Mouse (Mus musculus) forebrain, embryonic 12.5 days (tissue): ENCODE data around the gene Vmn2r103. TPM values are rescaled to one million over a fixed set of nuclear protein-coding genes. Genes with fewer than 3 reads are reported as not detected.

ENCODE experiments used
- ATAC-seq: fragments of 200-750 bp; cut with Nextera tagmentation; 2 replicates; pipeline ENCODE4 v1.8.0; 2017; ENCODE audit warnings: moderate TSS enrichment; ENCODE audit not compliant: low FRiP score
- H3K27ac ChIP-seq: fragments of 300-500 bp; sonication (generic); 2 replicates; pipeline ENCODE4 v1.5.1; 2016; ENCODE audit warnings: mild to moderate bottlenecking
- H3K27me3 ChIP-seq: fragments of 300-500 bp; sonication (generic); 2 replicates; pipeline ENCODE4 v1.6.1; 2016; ENCODE audit warnings: mild to moderate bottlenecking
- H3K36me3 ChIP-seq: fragments of 300-500 bp; sonication (generic); replicated peaks from 2 replicates; pipeline ENCODE4 v1.6.1; 2016; ENCODE audit warnings: mild to moderate bottlenecking
- H3K4me1 ChIP-seq: fragments of 300-500 bp; sonication (generic); 2 replicates; pipeline ENCODE4 v1.6.1; 2016
- H3K4me2 ChIP-seq: fragments of 300-500 bp; sonication (generic); 2 replicates; pipeline ENCODE4 v1.6.1; 2016; ENCODE audit warnings: mild to moderate bottlenecking, moderate library complexity
- H3K4me3 ChIP-seq: fragments of 300-500 bp; sonication (generic); replicated peaks from 2 replicates; pipeline ENCODE4 v1.5.1; 2016; ENCODE audit warnings: mild to moderate bottlenecking
- H3K9ac ChIP-seq: fragments of 300-500 bp; sonication (generic); 2 replicates; pipeline ENCODE4 v1.6.1; 2016; ENCODE audit warnings: mild to moderate bottlenecking
- H3K9me3 ChIP-seq: fragments of 300-500 bp; sonication (generic); 2 replicates; pipeline ENCODE4 v1.6.1; 2016
- WGBS: fragments of 180-500 bp; shearing (Covaris S2); methylation state at CpG from one replicate; pipeline ENCODE4 v1.1.7; 2016; 5-methylcytosine and 5-hydroxymethylcytosine counted together
- polyA plus RNA-seq: library from polyadenylated mRNA; unstranded; fragments of >200 nt; fragmentation: Nextera tagmentation; extraction: Ambion mirVana; gene quantifications from 2 replicates; pipeline ENCODE4 v1.2.1, GENCODE M21; 2016

The Vmn2r103 gene
- polyA plus RNA-seq: not detected in 2 replicates

DNA sequence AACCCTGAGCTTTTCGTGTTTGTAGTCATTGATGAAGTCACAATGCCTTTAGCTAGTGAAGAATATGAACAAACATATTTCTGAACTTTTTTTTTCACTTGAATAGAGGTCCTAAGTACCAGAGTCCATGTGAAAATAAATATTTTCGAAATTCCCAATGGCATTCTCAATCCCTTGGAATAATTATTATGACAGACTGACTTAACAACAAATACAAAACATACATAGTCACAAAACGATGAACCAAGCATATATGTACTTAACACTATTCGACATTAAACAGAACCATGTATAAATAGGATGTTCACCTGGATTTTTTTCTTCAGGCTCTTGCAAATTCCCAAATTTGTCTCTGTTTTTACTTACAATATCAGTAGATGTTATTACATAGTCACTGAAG, at the start of gene Vmn2r103:
Gene Vmn2r103, plus strand, starts transcription at position 301 of the 400 bp plus-strand sequence.
- Histone ChIP-seq H3K4me2 (no peak within 1 kb of the TSS), H3K27me3 (no peaks in the 10 kb centered on the region), H3K9ac (no peak within 1 kb of the TSS), H3K9me3 (no peaks in the 10 kb centered on the region), H3K36me3 (no peaks in the 10 kb centered on the region), H3K4me1 (no peaks in the 10 kb centered on the region), H3K27ac (no peak within 1 kb of the TSS), H3K4me3 (no peak within 1 kb of the TSS)
- WGBS: 62% methylated on average over 4 of the region's 4 CpGs
- no peak for ATAC-seq

DNA sequence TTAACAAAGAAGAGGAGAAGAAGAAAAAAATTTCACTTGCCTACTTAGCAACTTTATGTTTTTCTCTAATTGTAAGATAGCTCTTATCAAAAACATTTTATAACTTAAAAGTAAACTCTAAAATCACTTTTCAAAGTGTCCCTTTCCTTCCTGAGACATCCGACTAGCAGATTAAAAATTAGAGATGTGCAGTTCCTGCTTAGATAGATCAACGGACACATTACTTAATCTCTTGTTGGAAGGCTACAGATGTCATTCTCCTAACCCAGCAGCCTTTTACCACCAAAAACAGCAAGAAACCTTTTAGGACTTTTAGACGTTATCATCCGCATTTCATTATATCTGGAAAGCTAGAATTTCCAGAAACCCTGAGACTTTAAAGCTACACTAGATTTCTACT, 5.8 kb downstream of the Vmn2r103 start:
- Histone ChIP-seq H3K4me3 (no peak overlapping the region), H3K4me2 (no peak overlapping the region), H3K27me3 (no peaks in the 10 kb centered on the region), H3K4me1 (no peaks in the 10 kb centered on the region), H3K27ac (no peak overlapping the region), H3K9ac (no peak overlapping the region), H3K9me3 (0 out of 2 replicates have a peak, but pooled peaks cover 3% of the 10 kb centered on the region), H3K36me3 (no peaks in the 10 kb centered on the region)
- no peak for ATAC-seq
- WGBS: 87% methylated on average over 4 of the region's 4 CpGs

DNA sequence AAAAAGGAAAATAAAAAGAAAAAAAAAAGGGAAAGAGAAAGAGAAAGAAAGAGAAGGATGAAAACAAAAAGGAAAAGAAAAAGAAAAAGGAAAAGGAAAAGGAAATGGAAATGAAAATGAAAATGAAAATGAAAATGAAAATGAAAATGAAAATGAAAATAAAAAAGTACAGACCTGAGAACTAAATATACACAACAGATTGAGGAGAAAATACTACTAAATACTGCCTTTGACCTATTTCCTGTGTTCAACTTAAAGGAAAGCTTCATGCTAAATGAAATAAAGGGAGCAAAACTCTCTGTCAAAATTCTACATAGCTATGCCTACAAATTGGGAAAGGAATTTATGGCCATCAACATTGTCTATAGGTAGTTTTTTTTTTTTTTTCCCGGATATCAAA, 16.1 kb downstream of the Vmn2r103 start:
- Histone ChIP-seq H3K9ac (no peak overlapping the region), H3K27ac (no peak overlapping the region), H3K9me3 (0 out of 2 replicates have a peak, but pooled peaks cover 5% of the 10 kb centered on the region), H3K4me1 (no peaks in the 10 kb centered on the region), H3K27me3 (no peaks in the 10 kb centered on the region), H3K4me3 (no peak overlapping the region), H3K36me3 (no peaks in the 10 kb centered on the region), H3K4me2 (no peak overlapping the region)
- no peak for ATAC-seq
- 81% methylated on average over 1 of the region's 1 CpGs for WGBS

Other genes starting within 250 kb of the Vmn2r103 start
- gene Vmn2r101, start 196.1 kb upstream of the Vmn2r103 start, polyA plus RNA-seq: not detected in 2 replicates
- not detected in 2 replicates for gene Vmn2r102, start 113.0 kb upstream of the Vmn2r103 start, polyA plus RNA-seq